Comparison of ENCODE assay signal across 17 mouse cellular contexts in the genomic region with DNA sequence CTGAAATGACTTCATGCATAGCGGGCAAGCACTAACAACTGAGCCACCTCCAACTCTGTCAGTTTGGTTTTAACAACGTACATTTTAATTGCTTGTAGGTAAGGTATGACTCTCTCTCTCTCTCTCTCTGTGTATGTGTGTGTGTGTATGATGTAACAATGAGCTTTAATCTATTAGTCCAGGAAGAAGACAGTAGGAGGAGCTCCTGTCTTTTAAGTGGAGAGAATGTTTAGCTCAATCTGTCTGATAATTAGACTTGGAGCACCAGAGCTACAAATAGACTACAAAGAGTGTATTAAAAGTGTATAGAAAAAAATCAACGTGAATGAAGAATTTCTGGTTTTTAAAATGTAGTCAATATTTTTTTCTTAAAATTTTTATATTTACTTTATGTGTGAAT.
"Had no signal": no experiment of that assay in that cellular context is flagged by ENCODE, and none has a peak within 500 bp of the region (broad histone marks: within the 10 kb centered on the region; RNA-seq: fewer than 3 reads in every experiment).

No protein-coding gene starts in this region.

- H3K4me2 ChIP-seq: limb, embryonic 13.5 days; liver, embryonic 13.5 days; lung, embryonic 14.5 days; neural tube, embryonic 13.5 days had no signal

- H3K9me3 ChIP-seq: limb, embryonic 10.5 days; limb, embryonic 13.5 days; liver, embryonic 13.5 days; neural tube, embryonic 13.5 days had no signal

- H3K9ac ChIP-seq: limb, embryonic 13.5 days; liver, embryonic 13.5 days; lung, embryonic 14.5 days; neural tube, embryonic 13.5 days had no signal

- H3K27ac ChIP-seq: limb, embryonic 10.5 days; limb, embryonic 13.5 days; liver, embryonic 13.5 days; macrophage; neural tube, embryonic 13.5 days had no signal

- ATAC-seq: lung, postnatal 0 days had no signal

- H3K4me3 ChIP-seq: limb, embryonic 10.5 days; limb, embryonic 13.5 days; liver, embryonic 13.5 days; myocyte; neural tube, embryonic 13.5 days had no signal

- DNase-seq: kidney, adult 18-20 months; kidney, adult 9 months; kidney, postnatal 36 days; layer of hippocampus, adult 9-11 months; liver, embryonic 13.5 days; lung, embryonic 14.5 days; midbrain, embryonic 14.5 days; retina, postnatal 1 day; thymus, adult 2 months; thymus, postnatal 14 days; thymus, postnatal 4 days had no signal

- H3K27me3 ChIP-seq: limb, embryonic 13.5 days; liver, embryonic 13.5 days; neural tube, embryonic 13.5 days had no signal

- H3K36me3 ChIP-seq: limb, embryonic 10.5 days; limb, embryonic 13.5 days; liver, embryonic 13.5 days; neural tube, embryonic 13.5 days had no signal

- H3K4me1 ChIP-seq: neural tube, embryonic 13.5 days had no signal
